Mouse (Mus musculus) heart, adult 2 months (tissue): ENCODE data around the gene Atp2b2. TPM values are rescaled to one million over a fixed set of nuclear protein-coding genes. Genes with fewer than 3 reads are reported as not detected.

ENCODE experiments used
- DNase-seq, 2 experiments: peaks; one replicate each; pipeline ENCODE4 v3.0.0; 2021
- H3K27ac ChIP-seq: fragments of 200-600 bp; 2 replicates; pipeline ENCODE4 v1.8.1; 2022
- H3K27me3 ChIP-seq: fragments of 200-500 bp; 2 replicates; pipeline ENCODE4 v1.6.1; 2012; ENCODE audit warnings: mild to moderate bottlenecking, low read length, inconsistent platforms, mixed read lengths; ENCODE audit not compliant: control insufficient read depth, insufficient read depth
- H3K36me3 ChIP-seq: fragments of 200-500 bp; 2 replicates; pipeline ENCODE4 v1.6.1; 2012; ENCODE audit warnings: low read length, inconsistent platforms; ENCODE audit not compliant: control insufficient read depth, insufficient read depth
- H3K4me1 ChIP-seq: fragments of 200-500 bp; 2 replicates; pipeline ENCODE4 v1.6.1; 2011; ENCODE audit warnings: low read length; ENCODE audit not compliant: control insufficient read depth, insufficient read depth
- H3K4me3 ChIP-seq: fragments of 200-600 bp; 2 replicates; pipeline ENCODE4 v1.8.1; 2022
- H3K79me2 ChIP-seq: fragments of 200-500 bp; replicated peaks from 2 replicates; pipeline ENCODE4 v1.6.1; 2012; ENCODE audit warnings: mild to moderate bottlenecking, inconsistent platforms, low read length, moderate library complexity, mixed read lengths; ENCODE audit not compliant: control insufficient read depth, insufficient read depth
- H3K9ac ChIP-seq: fragments of 200-500 bp; 2 replicates; pipeline ENCODE4 v1.6.1; 2012; ENCODE audit warnings: low read depth, mild to moderate bottlenecking, control low read depth, inconsistent platforms, low read length, mixed read lengths
- CTCF ChIP-seq: fragments of 200-600 bp; IDR thresholded peaks from 2 replicates; pipeline ENCODE4 v1.8.1; 2022; ENCODE audit warnings: antibody characterized with exemption, mild to moderate bottlenecking, moderate library complexity
- EP300 ChIP-seq: fragments of 200-500 bp; IDR thresholded peaks from 2 replicates; pipeline ENCODE4 v1.6.1; 2011; ENCODE audit warnings: low read depth, low read length, control low read depth; ENCODE audit not compliant: insufficient read depth
- POLR2A ChIP-seq: fragments of 200-500 bp; IDR thresholded peaks from 2 replicates; pipeline ENCODE4 v1.6.1; 2011; ENCODE audit warnings: mild to moderate bottlenecking, low read depth, low read length, control low read depth; ENCODE audit not compliant: insufficient read depth
- WGBS: fragments of 180-500 bp; shearing (Covaris S2); methylation state at CpG from one replicate; pipeline ENCODE4 v1.1.7; 2018; 5-methylcytosine and 5-hydroxymethylcytosine counted together
- intact Hi-C: fragments of 180-260 bp; cut with DNase I; formaldehyde crosslinking; loops from one replicate; pipeline ENCODE4 v1.15.1; 2025
- polyA plus RNA-seq: library from polyadenylated mRNA; depleted of rRNA; stranded (reverse); fragments of >200 nt; gene quantifications from 2 replicates; pipeline ENCODE4 v1.2.3, GENCODE M21; 2012
- total RNA-seq, 2 experiments: library from RNA; stranded (reverse); gene quantifications; 2 replicates each; pipeline ENCODE4 v1.2.3; 2021

Gene Atp2b2
- total and polyA plus RNA-seq, 3 experiments: 0.64 to 1.1 (median 0.84) TPM

- H3K4me3 ChIP-seq: no peak overlapping the region
- DNase-seq: no peak
- H3K36me3 ChIP-seq: no peaks in the 10 kb centered on the region
- TF ChIP-seq CTCF (no peak), POLR2A (no peak)
- no peaks in the 10 kb centered on the region for H3K79me2 ChIP-seq
- WGBS: 20% methylated on average over 26 of the region's 26 CpGs
- no peaks in the 10 kb centered on the region for H3K4me1 ChIP-seq
- H3K27me3 ChIP-seq: peaks cover 2% of the 10 kb centered on the region; the same call in 1 of the 2 replicates
- H3K27ac ChIP-seq: no peak overlapping the region
- intact Hi-C loops: no loop called here
- peak overlapping the region; percentile 2; the same call in 1 of the 2 replicates for H3K9ac ChIP-seq
Observed at GRCm38 (mm10) chr6:113748351-113748750, 294.1 kb downstream of the Atp2b2 start.

- Histone ChIP-seq H3K27ac (no peak overlapping the region), H3K9ac (no peak overlapping the region), H3K4me1 (no peaks in the 10 kb centered on the region), H3K36me3 (no peaks in the 10 kb centered on the region), H3K4me3 (no peak overlapping the region), H3K79me2 (no peaks in the 10 kb centered on the region), H3K27me3 (peaks cover 2% of the 10 kb centered on the region; the same call in 1 of the 2 replicates)
- no peak for DNase-seq
- intact Hi-C loops: no loop called here
- 65% methylated on average over 14 of the region's 14 CpGs for WGBS
- no peak for TF ChIP-seq CTCF
- TF ChIP-seq EP300: no peak
Observed at GRCm38 (mm10) chr6:113747284-113747683, 295.1 kb downstream of the Atp2b2 start.

DNA sequence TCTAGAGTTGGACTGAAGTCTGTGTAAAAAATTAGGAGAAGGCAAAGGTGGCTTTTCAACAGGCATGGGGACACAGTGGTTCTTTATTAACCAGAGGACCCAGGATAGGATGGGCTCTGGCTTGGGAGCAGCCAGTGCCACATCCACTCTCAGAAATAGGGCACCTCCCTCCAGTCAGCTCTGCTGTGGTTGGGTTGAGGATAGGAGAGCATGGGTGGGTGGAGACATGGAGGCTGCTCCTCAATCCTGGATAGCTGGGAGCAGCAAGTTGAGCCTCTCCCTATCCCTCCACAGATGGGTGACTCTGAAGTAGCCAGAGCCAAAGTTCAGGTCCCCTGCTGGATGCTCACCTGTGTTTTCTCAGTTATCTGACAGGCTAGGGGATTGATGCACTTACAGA, 297.3 kb downstream of the Atp2b2 start:
- intact Hi-C loops: no loop called here

DNA sequence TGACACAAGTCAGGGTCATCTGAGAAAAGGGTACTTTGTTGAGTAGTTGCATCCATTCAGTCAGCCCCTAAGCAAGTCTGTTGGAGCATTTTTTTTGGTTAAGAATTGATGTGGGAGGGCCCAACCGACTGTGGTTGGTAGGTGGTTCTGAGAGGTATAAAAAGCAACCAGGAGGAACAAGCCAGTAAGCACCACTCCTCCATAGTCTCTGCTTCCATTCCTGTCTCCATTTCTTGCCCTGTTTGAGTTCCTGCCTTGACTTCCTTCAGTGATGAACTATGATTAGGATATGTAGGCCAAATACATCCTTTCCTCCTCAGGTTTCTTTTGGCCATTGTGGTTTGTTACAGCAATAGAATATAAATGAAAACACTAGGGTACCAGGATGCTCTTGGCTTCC, 299.3 kb downstream of the Atp2b2 start:
- H3K9ac ChIP-seq: no peak overlapping the region
- TF ChIP-seq CTCF (no peak), POLR2A (no peak), EP300 (no peak)
- H3K36me3 ChIP-seq: 0 out of 2 replicates have a peak, but pooled peaks cover 2% of the 10 kb centered on the region
- H3K27ac ChIP-seq: no peak overlapping the region
- no peak for DNase-seq
- intact Hi-C loops: loop anchor here (5.0 kb wide), 1 partner anchor 46 kb away; the partner anchor contains the start of gene Tatdn2
- H3K27me3 ChIP-seq: no peaks in the 10 kb centered on the region; the same call in 1 of the 2 replicates
- no peaks in the 10 kb centered on the region for H3K4me1 ChIP-seq
- H3K4me3 ChIP-seq: no peak overlapping the region
- peaks cover 6% of the 10 kb centered on the region; the same call in 1 of the 2 replicates for H3K79me2 ChIP-seq
- 43% methylated on average over 1 of the region's 1 CpGs for WGBS

More for the DNA sequence above, 297.3 kb downstream of the Atp2b2 start:
- no peak overlapping the region for H3K4me3 ChIP-seq
- no peak overlapping the region for H3K27ac ChIP-seq
- H3K79me2 ChIP-seq: peaks cover 2% of the 10 kb centered on the region; the same call in 1 of the 2 replicates
- H3K4me1 ChIP-seq: no peaks in the 10 kb centered on the region
- H3K36me3 ChIP-seq: no peaks in the 10 kb centered on the region
- H3K9ac ChIP-seq: no peak overlapping the region
- peaks cover 2% of the 10 kb centered on the region; the same call in 1 of the 2 replicates for H3K27me3 ChIP-seq
- no peak for DNase-seq
- TF ChIP-seq EP300: no peak
- TF ChIP-seq CTCF: no peak
- TF ChIP-seq POLR2A: no peak

- Histone ChIP-seq H3K27ac (no peak overlapping the region), H3K4me3 (no peak overlapping the region), H3K79me2 (peaks cover 6% of the 10 kb centered on the region; the same call in 1 of the 2 replicates), H3K36me3 (0 out of 2 replicates have a peak, but pooled peaks cover 2% of the 10 kb centered on the region), H3K9ac (no peak overlapping the region), H3K4me1 (no peaks in the 10 kb centered on the region), H3K27me3 (no peaks in the 10 kb centered on the region; the same call in 1 of the 2 replicates)
- WGBS: 59% methylated on average over 1 of the region's 1 CpGs
- DNase-seq: no peak
- TF ChIP-seq CTCF: no peak
- TF ChIP-seq EP300: no peak
- TF ChIP-seq POLR2A: no peak
- intact Hi-C loops: loop anchor here (5.0 kb wide), 1 partner anchor 45 kb away; the partner anchor contains the start of gene Tatdn2
Observed at GRCm38 (mm10) chr6:113742321-113742720, 300.1 kb downstream of the Atp2b2 start.

- Histone ChIP-seq H3K27ac (no peak overlapping the region), H3K4me3 (no peak overlapping the region), H3K79me2 (peaks cover 6% of the 10 kb centered on the region), H3K4me1 (no peaks in the 10 kb centered on the region), H3K27me3 (no peaks in the 10 kb centered on the region), H3K36me3 (0 out of 2 replicates have a peak, but pooled peaks cover 2% of the 10 kb centered on the region), H3K9ac (no peak overlapping the region)
- intact Hi-C loops: loop anchor here (5.0 kb wide), 1 partner anchor 44 kb away; the partner anchor contains the start of gene Tatdn2
- no peak for TF ChIP-seq POLR2A
- no peak for TF ChIP-seq CTCF
- no peak for DNase-seq
- WGBS: 71% methylated on average over 2 of the region's 2 CpGs
Observed at GRCm38 (mm10) chr6:113741425-113741824, 301.0 kb downstream of the Atp2b2 start.
